Mouse (Mus musculus) CD4-positive, CD25-positive, alpha-beta regulatory T cell, adult 2 months (primary cell): ENCODE measurements around the gene Tas2r118.

ENCODE experiments used
- DNase-seq: peaks from one replicate; pipeline ENCODE4 v3.0.0-alpha.2; 2012; ENCODE audit warnings: low read depth, low spot score

The Tas2r118 gene

DNA sequence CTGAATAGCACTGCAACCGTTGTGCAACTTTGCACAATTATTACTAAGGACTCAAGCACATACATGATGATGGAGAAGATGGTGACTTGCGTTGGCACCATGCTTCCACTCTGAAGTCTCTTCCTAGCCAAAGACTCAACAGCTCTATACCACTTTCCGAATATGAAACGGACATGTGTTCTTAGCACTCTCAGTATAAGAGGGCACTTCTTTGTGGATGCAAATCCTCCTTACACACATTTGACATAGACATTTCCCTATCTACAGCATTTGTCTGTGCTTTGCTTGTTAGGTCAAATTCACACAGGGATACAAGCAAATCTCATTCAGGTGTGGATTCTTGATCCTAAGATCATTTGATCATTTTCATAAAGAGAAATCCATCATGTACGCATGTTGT, at the start of gene Tas2r118:
TSS of gene Tas2r118 (minus strand) at position 101 of the 400 bp plus-strand sequence.
- no peak for DNase-seq

DNA sequence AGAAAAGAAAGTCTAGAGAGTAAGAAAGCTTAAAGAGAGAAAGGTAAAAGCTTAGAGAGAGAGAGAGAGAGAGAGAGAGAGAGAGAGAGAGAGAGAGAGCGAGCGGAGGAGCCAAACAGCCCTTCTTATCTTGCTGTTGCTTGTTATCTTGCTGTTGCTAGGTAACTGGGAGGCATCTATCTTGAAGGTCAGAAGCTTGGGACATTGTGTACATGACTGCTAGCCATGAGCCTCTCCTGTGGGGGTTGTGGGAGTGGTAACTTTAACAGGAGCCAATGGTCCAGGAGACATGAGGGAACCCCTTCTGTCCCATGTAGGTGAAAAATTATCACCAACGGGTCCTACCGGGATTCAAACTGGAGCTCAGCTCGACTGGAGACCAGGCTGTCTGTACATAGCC, 48.5 kb upstream of the Tas2r118 start:
- DNase-seq = no peak

DNA sequence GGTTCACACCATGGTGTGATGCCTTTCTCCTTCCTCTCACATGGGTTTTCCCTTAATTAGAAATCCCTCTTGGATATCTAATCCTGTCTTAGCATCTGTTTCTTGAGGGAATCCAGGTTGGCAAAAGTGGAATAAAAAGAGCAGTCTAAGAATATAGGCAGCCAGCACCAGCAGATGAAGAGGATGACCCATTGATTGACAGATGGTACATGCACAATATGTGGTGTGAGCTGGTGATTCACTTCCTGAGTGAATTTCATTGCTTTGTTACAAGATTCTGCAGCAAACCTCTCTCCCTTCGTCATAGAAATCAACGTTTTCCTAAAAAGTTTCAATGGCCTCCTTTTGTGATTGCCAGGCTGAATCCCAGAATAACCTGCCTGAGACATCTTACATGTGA, 23.4 kb upstream of the Tas2r118 start:
- no peak for DNase-seq

DNA sequence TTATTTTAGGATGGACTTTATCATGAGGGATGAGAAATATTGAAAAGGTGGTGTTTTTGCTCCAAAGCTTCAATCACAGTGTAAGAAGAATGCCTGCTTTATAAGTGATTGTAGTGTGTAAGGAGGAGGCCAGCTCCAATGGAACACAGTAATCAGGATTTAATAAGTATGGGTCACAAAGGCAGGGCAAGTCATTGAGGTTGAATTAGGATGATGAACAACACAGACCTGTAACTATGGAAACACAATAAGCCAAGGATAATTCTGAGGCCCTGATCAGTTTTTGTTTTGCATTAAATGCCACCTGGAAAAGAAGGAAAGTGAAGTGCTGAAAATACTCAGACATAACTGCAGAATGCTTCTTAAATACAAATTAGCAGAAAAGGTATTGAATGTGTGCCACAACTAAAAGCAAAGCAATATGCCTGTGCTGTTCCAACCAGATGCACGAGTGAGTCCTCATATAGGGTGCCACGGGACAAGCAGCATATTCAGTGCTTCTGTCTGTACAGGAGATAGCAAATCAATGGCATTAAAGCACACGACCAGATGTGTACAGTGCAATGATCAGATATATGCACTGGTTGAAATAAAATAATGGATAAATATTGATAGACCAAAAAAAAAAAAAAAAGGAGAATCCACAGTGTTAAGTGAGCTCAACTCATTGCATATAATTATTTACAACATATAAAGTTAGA, 21.0 kb upstream of the Tas2r118 start:
- DNase-seq = no peak

DNA sequence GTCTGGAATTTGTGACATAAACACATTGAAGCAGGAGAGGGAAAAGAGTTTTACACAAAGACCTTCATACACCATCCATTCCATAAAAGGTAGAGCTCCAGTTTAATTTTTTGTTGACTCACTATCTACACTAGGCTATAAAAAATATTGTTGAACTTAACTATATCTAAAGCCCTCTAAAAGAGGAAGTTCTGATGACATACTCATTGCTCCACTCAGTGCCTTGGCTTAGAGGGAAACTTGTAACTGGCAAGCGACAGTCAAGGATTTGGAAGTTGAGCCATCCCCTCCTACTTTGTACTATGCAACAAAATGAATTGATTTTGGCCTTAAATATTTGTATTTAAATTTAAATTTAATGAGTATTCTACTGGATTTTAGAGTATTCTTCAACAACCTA, 16.4 kb upstream of the Tas2r118 start:
- no peak for DNase-seq

DNA sequence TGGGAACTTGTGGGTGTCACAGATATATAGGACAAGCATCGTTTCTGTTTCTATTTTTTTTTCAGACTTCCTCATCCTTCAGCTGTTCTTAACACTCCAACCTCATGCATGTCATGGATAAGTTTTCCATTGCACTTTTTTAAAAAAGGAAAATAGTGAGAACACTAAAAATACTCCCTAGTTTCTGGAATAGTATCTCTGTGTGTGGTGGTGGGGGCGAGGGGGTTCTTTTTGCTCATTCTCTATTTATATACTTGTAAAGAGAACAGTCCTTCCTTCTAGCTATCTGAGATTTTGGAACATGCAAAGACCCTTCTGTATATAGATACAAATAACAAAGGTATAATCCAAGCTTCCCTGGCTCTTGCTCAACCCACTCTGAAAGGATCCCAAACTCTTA, 2.9 kb downstream of the Tas2r118 start:
- DNase-seq = no peak

DNA sequence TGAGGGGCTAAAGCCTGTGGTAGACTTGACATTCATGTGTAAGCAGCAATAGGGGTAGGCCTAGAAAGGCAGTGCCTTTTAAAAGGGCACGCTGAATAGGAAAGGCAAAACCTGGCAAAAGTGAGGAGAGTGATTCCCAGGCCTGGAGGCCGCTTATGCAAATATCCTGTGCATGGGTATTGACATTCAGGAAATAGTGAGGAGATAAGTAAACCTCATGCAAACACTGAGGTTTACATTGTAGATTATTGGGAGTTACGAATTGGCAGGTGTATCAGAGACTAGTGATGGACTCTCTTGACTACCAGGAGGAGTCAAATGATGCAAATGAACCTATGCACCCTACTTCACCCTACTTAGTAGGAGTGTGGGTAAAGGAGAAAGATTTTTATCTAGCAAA, 3.9 kb downstream of the Tas2r118 start:
- no peak for DNase-seq

DNA sequence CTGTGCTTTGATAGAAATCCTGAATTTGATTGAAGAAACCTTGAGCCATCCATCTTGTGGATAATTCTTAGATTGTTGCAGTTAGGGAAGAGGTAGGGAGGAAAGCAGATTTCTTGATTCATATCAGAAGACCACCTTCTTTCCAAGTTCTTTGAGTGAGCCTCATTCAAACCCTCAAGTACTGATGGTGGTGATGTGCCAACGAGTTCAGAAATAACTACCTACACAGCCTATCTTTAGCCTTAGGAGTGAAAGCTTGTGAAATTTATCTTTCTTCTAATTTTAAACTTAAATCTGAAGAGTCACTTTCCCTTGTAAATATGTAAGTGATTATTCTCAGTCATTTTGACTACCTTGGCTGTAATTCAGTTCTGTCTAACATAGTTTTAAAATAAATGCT, 6.1 kb downstream of the Tas2r118 start:
- no peak for DNase-seq

DNA sequence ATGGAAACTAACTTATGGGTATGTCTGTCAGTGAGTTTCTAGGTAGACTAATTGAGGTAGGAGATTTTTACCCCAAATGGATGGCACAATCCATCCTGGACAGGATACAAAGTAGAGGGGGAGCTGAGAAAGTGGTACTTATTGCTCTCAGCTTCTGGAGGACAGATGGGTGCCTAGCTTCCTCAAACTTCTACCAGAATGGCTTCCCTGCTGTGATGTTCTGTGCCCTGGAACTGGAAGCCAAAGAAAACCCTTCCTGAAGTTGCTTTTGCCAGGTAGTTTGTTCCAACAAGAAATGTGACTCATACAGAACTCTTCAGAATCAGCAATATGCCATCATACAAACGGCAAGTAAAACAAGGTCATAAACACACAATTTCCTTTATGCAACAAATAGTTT, 29.1 kb downstream of the Tas2r118 start:
- DNase-seq = no peak

DNA sequence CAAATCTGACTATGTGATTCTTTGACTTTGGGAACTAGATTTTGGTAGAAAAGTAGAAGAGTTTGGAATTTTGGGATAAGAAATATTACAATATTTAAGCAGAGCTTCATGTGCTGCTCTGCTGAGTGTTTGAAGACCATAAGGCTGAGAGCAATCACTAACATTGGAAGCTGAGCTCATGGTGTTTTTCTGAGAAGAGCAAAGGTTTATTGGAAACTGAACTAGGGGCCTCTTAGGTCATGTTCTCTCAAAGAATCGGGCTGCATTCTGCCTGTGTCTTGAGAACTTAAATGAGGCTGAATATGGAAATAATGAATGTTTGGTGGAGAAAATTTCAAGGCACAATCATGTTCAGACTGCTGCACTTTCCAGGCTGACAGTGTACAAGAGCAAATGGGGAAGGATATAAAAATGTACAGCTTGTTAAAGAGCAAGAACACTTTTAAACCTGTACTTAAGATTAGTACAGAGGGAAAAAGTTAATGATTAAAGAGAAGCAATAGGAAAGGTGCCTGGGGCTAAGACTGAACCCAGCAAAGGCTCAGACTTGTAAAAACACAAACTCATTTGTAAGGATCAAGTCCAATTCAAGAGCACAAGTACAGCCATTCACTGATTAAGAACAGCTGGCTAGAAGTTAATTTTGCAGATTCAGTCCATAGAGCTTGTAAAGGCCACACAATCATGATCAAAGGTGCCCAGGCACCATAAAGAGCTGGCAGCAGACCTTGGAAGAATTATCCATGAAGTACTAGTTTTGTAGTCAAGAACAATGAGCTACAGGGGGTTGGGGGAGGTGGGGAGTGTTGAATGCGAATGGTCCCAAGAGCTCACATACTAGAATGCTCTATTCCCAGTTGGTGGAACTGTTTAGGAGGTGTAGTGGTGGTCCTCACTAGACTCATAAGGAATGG, 31.0 kb downstream of the Tas2r118 start:
- DNase-seq = no peak

DNA sequence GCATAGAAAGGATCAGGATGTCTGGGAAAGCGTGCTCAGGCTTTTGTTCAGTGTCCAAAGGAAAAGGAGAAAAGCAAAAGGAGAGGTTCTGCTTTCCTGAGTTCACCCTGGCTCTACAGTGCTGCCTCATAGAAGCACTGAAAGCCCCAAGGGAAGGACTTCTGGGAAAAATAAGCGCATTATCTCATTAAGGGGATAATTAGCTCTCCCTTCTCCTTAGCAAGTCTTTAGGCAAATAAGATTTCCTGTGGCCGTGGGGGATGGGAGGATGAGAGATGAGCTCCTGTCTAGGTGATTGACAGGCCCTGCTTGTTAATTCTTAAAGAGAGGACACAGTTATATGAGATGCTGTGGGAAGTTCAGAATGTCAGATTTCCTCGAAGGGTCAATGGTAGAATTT, 33.4 kb downstream of the Tas2r118 start:
- DNase-seq = no peak

DNA sequence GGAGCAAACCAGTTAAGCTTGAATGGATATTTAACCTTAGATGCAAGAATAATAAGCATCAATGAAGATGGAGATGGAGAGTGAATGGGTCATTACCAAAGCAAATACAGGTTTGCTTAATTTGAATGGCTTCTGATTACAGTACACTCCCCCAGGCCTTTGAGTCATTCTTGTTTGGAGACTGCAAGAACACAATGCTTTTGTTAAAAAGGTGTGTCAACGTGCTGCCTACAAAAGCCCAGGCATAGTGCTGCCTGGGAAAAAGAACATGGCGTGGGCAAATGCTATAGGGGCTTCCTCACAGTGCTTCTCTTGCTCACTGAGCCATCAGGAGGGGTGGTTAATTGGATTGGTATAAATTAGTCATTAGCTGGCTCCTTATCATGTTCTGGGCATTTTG, 46.1 kb downstream of the Tas2r118 start:
- DNase-seq = no peak
